Mouse (Mus musculus) kidney, embryonic 15.5 days (tissue): ENCODE measurements at regions not wholly inside any gene's neighbourhood (a gene's known extent, or its start where the extent isn't known, plus 50 kb on each side); places are given as distances from the start of the nearest gene placed in this dataset.

Experiments
- ATAC-seq: fragments of 200-750 bp; cut with Nextera tagmentation; replicated peaks from 2 replicates; pipeline ENCODE4 v1.8.0; 2017; ENCODE audit warnings: moderate TSS enrichment; ENCODE audit not compliant: low FRiP score
- H3K27ac ChIP-seq: fragments of 300-500 bp; sonication (generic); 2 replicates; pipeline ENCODE4 v1.5.1; 2015; ENCODE audit warnings: mild to moderate bottlenecking, inconsistent platforms
- H3K27me3 ChIP-seq: fragments of 300-500 bp; sonication (generic); 2 replicates; pipeline ENCODE4 v1.6.1; 2015; ENCODE audit warnings: inconsistent platforms
- H3K36me3 ChIP-seq: fragments of 300-500 bp; sonication (generic); 2 replicates; pipeline ENCODE4 v1.6.1; 2015; ENCODE audit warnings: inconsistent platforms
- H3K4me1 ChIP-seq: fragments of 300-500 bp; sonication (generic); 2 replicates; pipeline ENCODE4 v1.6.1; 2015; ENCODE audit warnings: inconsistent platforms
- H3K4me2 ChIP-seq: fragments of 300-500 bp; sonication (generic); 2 replicates; pipeline ENCODE4 v1.6.1; 2015; ENCODE audit warnings: moderate library complexity, mild to moderate bottlenecking, inconsistent platforms
- H3K4me3 ChIP-seq: fragments of 300-500 bp; sonication (generic); replicated peaks from 2 replicates; pipeline ENCODE4 v1.5.1; 2015; ENCODE audit warnings: mild to moderate bottlenecking, inconsistent platforms
- H3K9ac ChIP-seq: fragments of 300-500 bp; sonication (generic); 2 replicates; pipeline ENCODE4 v1.6.1; 2015; ENCODE audit warnings: mild to moderate bottlenecking, inconsistent platforms
- H3K9me3 ChIP-seq: fragments of 300-500 bp; sonication (generic); replicated peaks from 2 replicates; pipeline ENCODE4 v1.6.1; 2016; ENCODE audit warnings: inconsistent platforms
- WGBS: fragments of 180-500 bp; shearing (Covaris S2); methylation state at CpG from one replicate; pipeline ENCODE4 v1.1.7; 2015; ENCODE audit warnings: mixed read lengths; 5-methylcytosine and 5-hydroxymethylcytosine counted together

DNA sequence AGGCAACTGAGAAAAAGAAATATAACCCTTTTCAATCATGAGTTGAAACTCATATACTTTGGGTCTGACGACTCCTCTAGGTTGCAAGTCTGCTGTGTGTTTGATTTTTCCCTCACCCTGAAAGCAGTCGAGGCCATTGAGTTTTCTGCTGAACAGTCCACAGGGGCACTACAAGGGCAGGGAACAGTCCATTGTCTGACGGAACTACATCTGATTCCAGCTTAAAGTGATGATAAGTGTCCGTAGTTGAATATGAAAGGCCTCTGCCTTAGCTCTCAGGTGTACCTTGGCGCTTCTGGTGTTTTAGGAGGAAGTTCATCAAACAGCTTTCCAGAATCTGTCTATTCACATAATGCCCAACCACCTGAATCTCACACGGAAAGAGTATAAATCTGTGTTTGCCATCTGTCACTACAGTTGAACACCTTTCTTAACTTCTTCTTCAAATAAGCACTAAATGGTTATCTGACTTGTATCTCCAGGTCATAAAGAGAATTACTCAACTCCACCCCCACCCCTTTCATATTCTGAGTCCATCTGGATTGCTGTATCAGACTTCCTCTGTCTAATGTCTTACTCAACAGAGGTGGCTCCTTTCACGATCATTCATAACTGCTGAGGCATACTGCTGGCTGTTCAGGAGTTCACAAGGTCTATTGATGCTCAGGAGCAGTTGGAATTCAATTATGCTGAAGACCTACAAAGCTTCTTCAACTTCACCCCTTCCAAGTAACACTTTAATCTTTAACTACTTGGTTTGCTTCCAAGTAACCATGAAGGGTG, 527.6 kb upstream of the Pou3f3 start:
- no peak overlapping the region for H3K4me3 ChIP-seq
- no peaks in the 10 kb centered on the region for H3K9me3 ChIP-seq
- no peak overlapping the region for H3K9ac ChIP-seq
- no peak for ATAC-seq
- 84% methylated on average over 7 of the region's 7 CpGs for WGBS
- H3K36me3 ChIP-seq = no peaks in the 10 kb centered on the region
- no peaks in the 10 kb centered on the region for H3K4me1 ChIP-seq
- H3K4me2 ChIP-seq = no peak overlapping the region
- no peaks in the 10 kb centered on the region for H3K27me3 ChIP-seq
- H3K27ac ChIP-seq = no peak overlapping the region

DNA sequence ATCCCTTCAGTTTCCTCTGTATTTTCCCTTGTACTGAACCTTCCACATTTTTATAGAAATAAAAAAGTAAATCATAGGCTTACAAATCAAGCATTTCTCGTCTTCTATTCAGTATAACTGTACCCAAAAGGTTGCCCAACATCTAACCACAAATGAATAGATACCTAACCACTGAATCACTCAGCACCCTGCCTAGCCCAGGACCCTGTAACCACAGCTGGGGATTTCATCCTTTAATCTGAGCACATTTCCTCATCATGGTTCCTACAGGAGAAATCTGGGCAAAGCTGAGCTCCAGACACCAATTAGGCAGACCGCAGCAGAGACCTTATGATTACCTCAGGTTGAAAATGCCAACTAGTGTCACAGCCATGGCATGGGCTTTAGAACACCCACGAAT, 526.1 kb upstream of the Pou3f3 start:
- WGBS = 87% methylated on average over 3 of the region's 3 CpGs
- H3K4me1 ChIP-seq = no peaks in the 10 kb centered on the region

DNA sequence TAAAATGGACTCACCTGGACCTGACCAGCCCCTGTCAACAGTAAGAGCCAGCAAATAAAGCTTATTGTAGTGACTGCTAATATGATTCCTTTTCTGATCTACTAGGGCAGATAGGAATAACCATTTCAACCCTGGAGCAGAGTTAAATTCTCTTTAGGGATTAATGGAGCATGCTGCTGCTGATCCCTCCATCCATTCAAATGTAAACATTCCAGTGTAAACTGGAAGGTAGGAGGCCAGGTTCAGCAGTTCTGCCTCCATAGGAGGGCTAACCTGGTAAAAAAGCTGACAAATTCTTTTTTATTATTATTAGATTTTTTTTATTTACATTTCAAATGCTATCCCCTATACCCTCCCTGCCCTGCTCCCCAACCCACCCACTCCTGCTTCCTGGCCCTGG, 509.3 kb upstream of the Pou3f3 start:
- Histone ChIP-seq H3K4me1 (no peaks in the 10 kb centered on the region), H3K27me3 (no peaks in the 10 kb centered on the region), H3K4me2 (no peak overlapping the region), H3K9ac (no peak overlapping the region), H3K27ac (no peak overlapping the region), H3K36me3 (no peaks in the 10 kb centered on the region), H3K9me3 (no peaks in the 10 kb centered on the region), H3K4me3 (no peak overlapping the region)
- ATAC-seq = 0 out of 2 replicates have a peak, but pooled peaks have one; percentile 15

More for the DNA sequence above, 526.1 kb upstream of the Pou3f3 start:
- no peak for ATAC-seq
- no peak overlapping the region for H3K27ac ChIP-seq
- H3K4me3 ChIP-seq = no peak overlapping the region
- no peaks in the 10 kb centered on the region for H3K27me3 ChIP-seq
- H3K9ac ChIP-seq = no peak overlapping the region
- no peaks in the 10 kb centered on the region for H3K9me3 ChIP-seq
- H3K4me2 ChIP-seq = no peak overlapping the region
- H3K36me3 ChIP-seq = no peaks in the 10 kb centered on the region

DNA sequence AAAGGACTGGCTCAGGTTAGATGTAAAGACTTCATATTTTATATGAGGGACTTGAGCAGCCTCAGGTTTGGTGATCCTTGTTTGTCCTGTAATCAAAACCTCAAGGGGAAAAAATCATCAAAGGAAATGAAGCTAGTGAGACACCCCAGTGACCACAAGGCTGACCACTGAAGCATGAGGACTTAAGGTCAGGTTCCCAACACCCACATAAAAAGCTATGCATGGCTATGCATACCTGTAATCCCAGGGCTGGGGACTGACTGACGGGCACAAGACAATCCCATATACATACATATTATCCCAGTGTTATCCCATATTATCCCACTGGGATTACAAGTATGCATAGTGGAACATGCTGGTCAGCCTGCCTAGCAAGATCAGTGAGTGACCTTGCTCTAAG, 467.5 kb upstream of the Pou3f3 start:
- ATAC-seq = peak; percentile 72
- no peaks in the 10 kb centered on the region for H3K9me3 ChIP-seq
- no peak overlapping the region for H3K9ac ChIP-seq
- H3K36me3 ChIP-seq = no peaks in the 10 kb centered on the region
- 19% methylated on average over 1 of the region's 1 CpGs for WGBS
- H3K4me1 ChIP-seq = peaks cover 15% of the 10 kb centered on the region
- no peak overlapping the region for H3K4me3 ChIP-seq
- H3K4me2 ChIP-seq = no peak overlapping the region
- peak overlapping the region; percentile 60; the same call in 1 of the 2 replicates for H3K27ac ChIP-seq
- no peaks in the 10 kb centered on the region for H3K27me3 ChIP-seq

GRCm38 (mm10) chr1:42229711-42230110, 465.9 kb upstream of the Pou3f3 start:
- no peaks in the 10 kb centered on the region for H3K9me3 ChIP-seq
- no peaks in the 10 kb centered on the region for H3K27me3 ChIP-seq
- H3K27ac ChIP-seq = no peak overlapping the region
- no peaks in the 10 kb centered on the region for H3K36me3 ChIP-seq
- ATAC-seq = no peak
- 77% methylated on average over 12 of the region's 12 CpGs for WGBS
- no peak overlapping the region for H3K9ac ChIP-seq
- H3K4me3 ChIP-seq = no peak overlapping the region
- no peak overlapping the region for H3K4me2 ChIP-seq
- peaks cover 19% of the 10 kb centered on the region for H3K4me1 ChIP-seq

DNA sequence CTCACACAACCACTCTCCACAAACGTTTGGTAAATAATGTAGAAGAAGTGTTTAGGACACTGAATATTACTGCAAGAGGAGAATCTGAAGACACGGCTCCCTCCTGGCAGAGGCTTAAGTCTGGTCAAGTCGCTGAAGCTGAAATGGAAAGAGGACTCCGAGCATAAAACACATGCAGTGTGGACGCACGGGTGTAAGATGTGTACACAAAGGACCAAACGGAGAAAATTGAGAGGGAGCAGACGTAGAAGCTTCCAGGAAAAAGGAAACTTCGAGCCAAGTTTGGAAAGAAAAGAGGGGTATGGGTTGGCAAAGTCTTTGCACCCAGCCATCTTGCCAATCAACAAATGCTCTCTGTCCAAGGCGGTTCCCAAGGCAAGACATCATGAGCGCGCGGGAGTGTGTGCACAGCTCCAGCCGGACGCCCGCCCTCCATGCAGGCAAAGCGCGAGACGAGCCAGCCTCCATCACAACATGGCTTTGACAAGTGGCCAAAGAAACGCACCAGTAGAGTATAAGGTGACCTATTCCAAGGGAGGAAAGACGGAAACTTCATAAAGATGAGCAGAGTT, 465.0 kb upstream of the Pou3f3 start:
- Histone ChIP-seq H3K4me2 (no peak overlapping the region), H3K27ac (no peak overlapping the region), H3K9me3 (no peaks in the 10 kb centered on the region), H3K27me3 (no peaks in the 10 kb centered on the region), H3K4me3 (no peak overlapping the region), H3K9ac (no peak overlapping the region), H3K36me3 (no peaks in the 10 kb centered on the region), H3K4me1 (peaks cover 19% of the 10 kb centered on the region)
- WGBS = 86% methylated on average over 21 of the region's 21 CpGs
- no peak for ATAC-seq

DNA sequence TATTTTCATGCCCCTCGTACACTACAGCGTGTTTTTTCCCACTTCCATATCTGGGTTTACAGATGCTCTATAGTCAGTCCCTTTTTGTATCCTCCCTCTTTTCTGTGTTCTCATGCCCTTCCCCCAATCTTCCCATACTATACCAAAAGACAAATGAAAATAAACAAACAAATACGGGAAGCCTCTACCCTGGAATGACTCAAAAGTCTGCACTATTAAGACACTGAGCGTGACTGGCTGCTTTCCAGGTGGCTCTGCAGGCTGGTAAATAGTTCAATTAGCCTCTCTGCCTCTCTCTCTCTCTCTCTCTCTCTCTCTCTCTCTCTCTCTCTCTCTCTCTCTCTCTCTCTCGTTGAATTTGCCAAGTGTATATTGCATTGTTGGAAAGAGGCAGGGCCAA, 464.5 kb upstream of the Pou3f3 start:
- ATAC-seq = no peak
- Histone ChIP-seq H3K4me3 (no peak overlapping the region), H3K4me2 (no peak overlapping the region), H3K27me3 (no peaks in the 10 kb centered on the region), H3K4me1 (peaks cover 19% of the 10 kb centered on the region), H3K9ac (no peak overlapping the region), H3K36me3 (no peaks in the 10 kb centered on the region), H3K9me3 (no peaks in the 10 kb centered on the region), H3K27ac (no peak overlapping the region)
- WGBS = 69% methylated on average over 5 of the region's 5 CpGs

DNA sequence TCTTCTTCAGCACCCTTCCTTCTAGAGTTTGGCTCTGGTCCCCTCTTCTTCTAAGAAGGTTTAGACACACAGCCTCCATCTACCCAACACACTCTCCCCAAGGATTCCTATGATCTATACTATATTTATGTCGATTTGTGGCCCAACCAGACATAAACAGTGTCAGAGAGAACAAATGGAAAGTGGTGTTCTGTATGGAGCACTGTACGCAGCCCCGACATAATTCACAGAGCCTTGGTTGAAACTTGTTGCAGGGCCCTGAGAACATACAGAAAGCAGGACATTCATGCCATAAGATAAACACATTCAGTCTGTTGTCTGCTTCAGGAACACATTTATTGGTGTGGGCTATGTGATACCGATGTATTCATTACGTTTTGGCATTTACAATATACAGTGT, 463.7 kb upstream of the Pou3f3 start:
- Histone ChIP-seq H3K36me3 (no peaks in the 10 kb centered on the region), H3K4me1 (peaks cover 18% of the 10 kb centered on the region), H3K9ac (no peak overlapping the region), H3K27me3 (no peaks in the 10 kb centered on the region), H3K4me3 (no peak overlapping the region), H3K27ac (no peak overlapping the region), H3K9me3 (no peaks in the 10 kb centered on the region), H3K4me2 (no peak overlapping the region)
- no peak for ATAC-seq
- 86% methylated on average over 5 of the region's 5 CpGs for WGBS

GRCm38 (mm10) chr1:42232716-42233115, 462.9 kb upstream of the Pou3f3 start:
- no peak for ATAC-seq

GRCm38 (mm10) chr1:42233289-42233688, 462.3 kb upstream of the Pou3f3 start:
- Histone ChIP-seq H3K9me3 (no peaks in the 10 kb centered on the region), H3K4me3 (no peak overlapping the region), H3K4me1 (peaks cover 10% of the 10 kb centered on the region; the same call in 1 of the 2 replicates), H3K27ac (peak overlapping the region; percentile 51; the same call in 1 of the 2 replicates), H3K36me3 (no peaks in the 10 kb centered on the region), H3K27me3 (no peaks in the 10 kb centered on the region), H3K9ac (no peak overlapping the region), H3K4me2 (no peak overlapping the region)
- peak; percentile 61 for ATAC-seq
- WGBS = 10% methylated on average over 10 of the region's 10 CpGs

More at GRCm38 (mm10) chr1:42232716-42233115, 462.9 kb upstream of the Pou3f3 start:
- Histone ChIP-seq H3K36me3 (no peaks in the 10 kb centered on the region), H3K9me3 (no peaks in the 10 kb centered on the region), H3K4me1 (peaks cover 12% of the 10 kb centered on the region; the same call in 1 of the 2 replicates), H3K9ac (no peak overlapping the region), H3K27me3 (no peaks in the 10 kb centered on the region), H3K27ac (no peak overlapping the region), H3K4me2 (no peak overlapping the region), H3K4me3 (no peak overlapping the region)
- WGBS = 75% methylated on average over 6 of the region's 6 CpGs

- H3K9ac ChIP-seq = no peak overlapping the region
- 85% methylated on average over 2 of the region's 2 CpGs for WGBS
- no peak overlapping the region for H3K4me3 ChIP-seq
- no peaks in the 10 kb centered on the region for H3K36me3 ChIP-seq
- H3K27ac ChIP-seq = no peak overlapping the region
- no peak overlapping the region for H3K4me2 ChIP-seq
- H3K27me3 ChIP-seq = no peaks in the 10 kb centered on the region
- ATAC-seq = no peak
- peaks cover 5% of the 10 kb centered on the region; the same call in 1 of the 2 replicates for H3K4me1 ChIP-seq
- H3K9me3 ChIP-seq = no peaks in the 10 kb centered on the region
These were observed 459.0 kb upstream of the Pou3f3 start for GRCm38 (mm10) chr1:42236466-42237010.

GRCm38 (mm10) chr1:42238408-42238807, 457.2 kb upstream of the Pou3f3 start:
- ATAC-seq = no peak

More at GRCm38 (mm10) chr1:42238408-42238807, 457.2 kb upstream of the Pou3f3 start:
- Histone ChIP-seq H3K36me3 (no peaks in the 10 kb centered on the region), H3K4me1 (peaks cover 11% of the 10 kb centered on the region), H3K4me3 (no peak overlapping the region), H3K27ac (no peak overlapping the region), H3K27me3 (no peaks in the 10 kb centered on the region), H3K9ac (no peak overlapping the region), H3K4me2 (no peak overlapping the region), H3K9me3 (no peaks in the 10 kb centered on the region)
- WGBS = 90% methylated on average over 3 of the region's 3 CpGs
